Mouse (Mus musculus): Measurements from ENCODE around the gene Abcc1. TPM values are rescaled to one million over a fixed set of nuclear protein-coding genes. Genes with fewer than 3 reads are reported as not detected.
A peak's percentile ranks its signal among the peaks of the same experiment; 100 is the strongest.

Gene Abcc1
- polyA plus RNA-seq, 1 experiment, result 26.5 TPM

DNA sequence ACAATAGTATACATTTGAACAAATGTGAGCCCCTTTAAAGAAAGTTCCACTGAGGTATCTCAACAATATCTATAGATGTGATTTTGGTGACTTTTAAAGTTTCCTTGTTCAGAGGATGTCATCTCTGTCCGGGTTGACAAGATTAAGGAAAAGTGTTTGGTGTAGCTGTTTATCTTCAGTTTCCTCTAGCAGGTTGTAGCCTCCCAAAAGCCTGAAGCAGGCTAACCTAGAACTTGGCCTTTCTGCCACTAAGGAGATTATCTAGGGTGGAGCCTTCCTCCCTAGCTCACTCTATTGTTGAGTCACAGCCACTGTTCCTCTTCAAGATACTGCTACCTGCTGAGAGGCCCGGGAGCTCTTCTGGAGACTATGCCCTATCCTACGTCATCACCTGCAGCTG is 16.4 kb upstream of the Abcc1 start:
- H3K36me3 ChIP-seq (ENCODE audit: control insufficient read depth, insufficient read depth, low read length), result no peaks in the 10 kb centered on the region
- DNase-seq, result no peak
- no peak for TF ChIP-seq POLR2A (IDR thresholded peaks at IDR 0.05; ENCODE audit: low read depth, low read length)
- 79% methylated on average over 3 of the region's 3 CpGs for WGBS
- H3K27ac ChIP-seq (ENCODE audit: insufficient read depth, low read depth, low read length), result no peak overlapping the region
- H3K4me1 ChIP-seq (ENCODE audit: control insufficient read depth, insufficient read depth, low read length), result no peaks in the 10 kb centered on the region
- H3K4me3 ChIP-seq (ENCODE audit: insufficient read depth, low read depth, low read length), result no peak overlapping the region
- H3K27me3 ChIP-seq (replicated peaks; ENCODE audit: control insufficient read depth, insufficient read depth, low read length), result no peaks in the 10 kb centered on the region

- H3K27ac ChIP-seq (ENCODE audit: insufficient read depth, low read depth, low read length), result no peak overlapping the region
Measured at GRCm38 (mm10) chr16:14351571-14351970, 9.8 kb upstream of the Abcc1 start.

GRCm38 (mm10) chr16:14352234-14352633 is 9.1 kb upstream of the Abcc1 start:
- H3K4me3 ChIP-seq (ENCODE audit: insufficient read depth, low read depth, low read length), result no peak overlapping the region
- no peak for DNase-seq
- H3K27ac ChIP-seq (ENCODE audit: insufficient read depth, low read depth, low read length), result no peak overlapping the region
- TF ChIP-seq CTCF (conservative IDR thresholded peaks at IDR 0.05; ENCODE audit: insufficient read depth, insufficient read length, low read depth, low read length) (no peak), POLR2A (IDR thresholded peaks at IDR 0.05; ENCODE audit: low read depth, low read length) (no peak)
- no peaks in the 10 kb centered on the region for H3K36me3 ChIP-seq (ENCODE audit: control insufficient read depth, insufficient read depth, low read length)
- H3K4me1 ChIP-seq (ENCODE audit: control insufficient read depth, insufficient read depth, low read length), result no peaks in the 10 kb centered on the region
- no peaks in the 10 kb centered on the region for H3K27me3 ChIP-seq (replicated peaks; ENCODE audit: control insufficient read depth, insufficient read depth, low read length)
- WGBS, result 69% methylated on average over 3 of the region's 3 CpGs

More at GRCm38 (mm10) chr16:14351571-14351970, 9.8 kb upstream of the Abcc1 start:
- H3K4me3 ChIP-seq (ENCODE audit: insufficient read depth, low read depth, low read length), result no peak overlapping the region
- H3K4me1 ChIP-seq (ENCODE audit: control insufficient read depth, insufficient read depth, low read length), result no peaks in the 10 kb centered on the region
- DNase-seq, result no peak
- no peaks in the 10 kb centered on the region for H3K27me3 ChIP-seq (replicated peaks; ENCODE audit: control insufficient read depth, insufficient read depth, low read length)
- TF ChIP-seq CTCF (conservative IDR thresholded peaks at IDR 0.05; ENCODE audit: insufficient read depth, insufficient read length, low read depth, low read length), result no peak
- TF ChIP-seq POLR2A (IDR thresholded peaks at IDR 0.05; ENCODE audit: low read depth, low read length), result no peak
- H3K36me3 ChIP-seq (ENCODE audit: control insufficient read depth, insufficient read depth, low read length), result no peaks in the 10 kb centered on the region

GRCm38 (mm10) chr16:14352663-14353062 is 8.7 kb upstream of the Abcc1 start:
- Histone ChIP-seq H3K27me3 (replicated peaks; ENCODE audit: control insufficient read depth, insufficient read depth, low read length) (no peaks in the 10 kb centered on the region), H3K36me3 (ENCODE audit: control insufficient read depth, insufficient read depth, low read length) (no peaks in the 10 kb centered on the region), H3K4me3 (ENCODE audit: insufficient read depth, low read depth, low read length) (no peak overlapping the region), H3K4me1 (ENCODE audit: control insufficient read depth, insufficient read depth, low read length) (no peaks in the 10 kb centered on the region), H3K27ac (ENCODE audit: insufficient read depth, low read depth, low read length) (no peak overlapping the region)
- WGBS, result 52% methylated on average over 5 of the region's 5 CpGs
- TF ChIP-seq POLR2A (IDR thresholded peaks at IDR 0.05; ENCODE audit: low read depth, low read length) (no peak), CTCF (conservative IDR thresholded peaks at IDR 0.05; ENCODE audit: insufficient read depth, insufficient read length, low read depth, low read length) (no peak)
- no peak for DNase-seq

DNA sequence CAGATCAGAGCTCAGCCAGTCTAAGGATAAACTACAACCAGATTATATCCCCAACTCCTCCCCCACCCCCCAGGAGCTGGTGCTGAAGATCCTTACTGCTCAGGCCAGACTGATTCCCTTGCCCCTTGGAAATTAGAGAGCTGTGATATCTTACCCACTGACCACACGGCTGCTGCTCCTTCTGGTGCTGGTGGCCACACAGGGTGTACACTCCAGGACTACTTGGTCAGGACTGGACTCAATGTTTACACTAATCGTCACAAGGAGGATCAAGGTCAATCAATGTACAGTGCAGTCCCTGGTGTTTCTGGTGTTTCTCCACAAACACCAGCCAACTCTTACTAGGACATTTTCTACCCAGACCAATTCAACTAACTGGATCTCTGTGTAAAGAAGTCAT is 3.5 kb upstream of the Abcc1 start:
- Histone ChIP-seq H3K36me3 (ENCODE audit: control insufficient read depth, insufficient read depth, low read length) (no peaks in the 10 kb centered on the region), H3K4me1 (ENCODE audit: control insufficient read depth, insufficient read depth, low read length) (peaks cover 4% of the 10 kb centered on the region; the same call in 1 of the 2 replicates), H3K27ac (ENCODE audit: insufficient read depth, low read depth, low read length) (peak overlapping the region; percentile 15), H3K4me3 (ENCODE audit: insufficient read depth, low read depth, low read length) (no peak overlapping the region), H3K27me3 (replicated peaks; ENCODE audit: control insufficient read depth, insufficient read depth, low read length) (no peaks in the 10 kb centered on the region)
- TF ChIP-seq CTCF (conservative IDR thresholded peaks at IDR 0.05; ENCODE audit: insufficient read depth, insufficient read length, low read depth, low read length), result no peak
- no peak for TF ChIP-seq POLR2A (IDR thresholded peaks at IDR 0.05; ENCODE audit: low read depth, low read length)
- 61% methylated on average over 2 of the region's 2 CpGs for WGBS
- no peak for DNase-seq

DNA sequence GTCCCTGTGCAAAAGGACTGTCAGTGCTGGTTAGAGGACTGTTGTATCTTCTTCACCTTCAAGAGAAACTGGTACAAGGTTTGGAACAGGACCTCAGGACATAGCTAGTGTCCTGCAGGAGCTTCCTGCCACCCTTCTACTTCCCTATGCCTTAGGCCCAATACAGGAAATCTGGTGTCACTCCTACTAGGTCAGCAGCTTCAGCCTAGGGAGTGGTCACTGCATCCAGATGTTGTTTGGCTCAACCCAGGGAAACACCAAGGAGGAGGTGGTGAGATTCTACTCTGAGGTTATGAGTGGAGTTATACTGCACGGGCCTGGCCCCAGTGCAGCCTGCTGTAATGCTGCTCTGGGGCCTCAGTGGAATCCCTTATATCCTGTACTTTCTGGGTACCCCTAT is 2.8 kb upstream of the Abcc1 start:
- TF ChIP-seq CTCF (conservative IDR thresholded peaks at IDR 0.05; ENCODE audit: insufficient read depth, insufficient read length, low read depth, low read length) (no peak), POLR2A (IDR thresholded peaks at IDR 0.05; ENCODE audit: low read depth, low read length) (no peak)
- H3K36me3 ChIP-seq (ENCODE audit: control insufficient read depth, insufficient read depth, low read length), result no peaks in the 10 kb centered on the region
- DNase-seq, result no peak

GRCm38 (mm10) chr16:14360931-14361330 is 427 bp upstream of the Abcc1 start:
- peak overlapping the region; percentile 69 for H3K27ac ChIP-seq (ENCODE audit: insufficient read depth, low read depth, low read length)

More for the DNA sequence above, 2.8 kb upstream of the Abcc1 start:
- WGBS, result 75% methylated on average over 1 of the region's 1 CpGs
- Histone ChIP-seq H3K27ac (ENCODE audit: insufficient read depth, low read depth, low read length) (no peak overlapping the region), H3K4me1 (ENCODE audit: control insufficient read depth, insufficient read depth, low read length) (peaks cover 4% of the 10 kb centered on the region; the same call in 1 of the 2 replicates), H3K27me3 (replicated peaks; ENCODE audit: control insufficient read depth, insufficient read depth, low read length) (no peaks in the 10 kb centered on the region), H3K4me3 (ENCODE audit: insufficient read depth, low read depth, low read length) (no peak overlapping the region)

More at GRCm38 (mm10) chr16:14360931-14361330, 427 bp upstream of the Abcc1 start:
- Histone ChIP-seq H3K36me3 (ENCODE audit: control insufficient read depth, insufficient read depth, low read length) (no peaks in the 10 kb centered on the region), H3K4me3 (ENCODE audit: insufficient read depth, low read depth, low read length) (peak overlapping the region; percentile 94), H3K4me1 (ENCODE audit: control insufficient read depth, insufficient read depth, low read length) (peaks cover 4% of the 10 kb centered on the region; the same call in 1 of the 2 replicates), H3K27me3 (replicated peaks; ENCODE audit: control insufficient read depth, insufficient read depth, low read length) (no peaks in the 10 kb centered on the region)
- DNase-seq, result peak; percentile 50
- 7% methylated on average over 7 of the region's 7 CpGs for WGBS
- no peak for TF ChIP-seq CTCF (conservative IDR thresholded peaks at IDR 0.05; ENCODE audit: insufficient read depth, insufficient read length, low read depth, low read length)
- TF ChIP-seq POLR2A (IDR thresholded peaks at IDR 0.05; ENCODE audit: low read depth, low read length), result no peak

Measured in kidney, adult 2 months (tissue).